ENCODE assay signal across 22 mouse cellular contexts in genomic region chr16:4584438-4584837, GRCm38 (mm10).
"Had no signal": no experiment of that assay in that cellular context is flagged by ENCODE, and none has a peak within 500 bp of the region (broad histone marks: within the 10 kb centered on the region; RNA-seq: fewer than 3 reads in every experiment).

No protein-coding gene starts in this region.

- ATAC-seq: intestine, embryonic 16.5 days; midbrain, embryonic 15.5 days had no signal

- H3K27ac ChIP-seq: limb, embryonic 12.5 days; limb, embryonic 15.5 days; liver, embryonic 13.5 days; lung, embryonic 15.5 days; midbrain, embryonic 12.5 days; midbrain, embryonic 15.5 days; neural tube, embryonic 12.5 days; neural tube, embryonic 15.5 days; stomach, embryonic 15.5 days had no signal

- H3K27me3 ChIP-seq: limb, embryonic 12.5 days; limb, embryonic 15.5 days; liver, embryonic 13.5 days; lung, embryonic 15.5 days; midbrain, embryonic 12.5 days; midbrain, embryonic 15.5 days; neural tube, embryonic 12.5 days; neural tube, embryonic 15.5 days; stomach, embryonic 15.5 days had no signal

- H3K9ac ChIP-seq: limb, embryonic 12.5 days; limb, embryonic 15.5 days; liver, embryonic 13.5 days; lung, embryonic 15.5 days; midbrain, embryonic 12.5 days; midbrain, embryonic 15.5 days; neural tube, embryonic 12.5 days; neural tube, embryonic 15.5 days; stomach, embryonic 15.5 days had no signal

- DNase-seq: kidney, adult 18-20 months; kidney, adult 9 months; kidney, postnatal 14 days; kidney, postnatal 4 days; left cerebral cortex, postnatal 4 days; liver, embryonic 13.5 days; lung, adult 18-20 months; lung, postnatal 10 days; lung, postnatal 36 days; right cerebral cortex, adult 18-20 months; right cerebral cortex, postnatal 14 days; right cerebral cortex, postnatal 4 days; thymus, postnatal 25 days had no signal

- H3K4me3 ChIP-seq: limb, embryonic 12.5 days; limb, embryonic 15.5 days; liver, embryonic 13.5 days; lung, embryonic 15.5 days; midbrain, embryonic 12.5 days; midbrain, embryonic 15.5 days; neural tube, embryonic 12.5 days; neural tube, embryonic 15.5 days; stomach, embryonic 15.5 days had no signal

- H3K4me2 ChIP-seq: limb, embryonic 12.5 days; limb, embryonic 15.5 days; liver, embryonic 13.5 days; lung, embryonic 15.5 days; midbrain, embryonic 12.5 days; midbrain, embryonic 15.5 days; neural tube, embryonic 12.5 days; neural tube, embryonic 15.5 days; stomach, embryonic 15.5 days had no signal

- H3K36me3 ChIP-seq: limb, embryonic 12.5 days; limb, embryonic 15.5 days; liver, embryonic 13.5 days; lung, embryonic 15.5 days; midbrain, embryonic 12.5 days; midbrain, embryonic 15.5 days; neural tube, embryonic 12.5 days; neural tube, embryonic 15.5 days; stomach, embryonic 15.5 days had no signal

- H3K9me3 ChIP-seq: limb, embryonic 12.5 days; limb, embryonic 15.5 days; liver, embryonic 13.5 days; lung, embryonic 15.5 days; midbrain, embryonic 12.5 days; midbrain, embryonic 15.5 days; neural tube, embryonic 12.5 days; neural tube, embryonic 15.5 days; stomach, embryonic 15.5 days had no signal
